Mouse (Mus musculus): ENCODE data around the gene Tbxas1. TPM values are rescaled to one million over a fixed set of nuclear protein-coding genes. Genes with fewer than 3 reads are reported as not detected.

Tbxas1 gene
- polyA plus RNA-seq, 1 experiment from 2014 or later, result 1.9 TPM

DNA sequence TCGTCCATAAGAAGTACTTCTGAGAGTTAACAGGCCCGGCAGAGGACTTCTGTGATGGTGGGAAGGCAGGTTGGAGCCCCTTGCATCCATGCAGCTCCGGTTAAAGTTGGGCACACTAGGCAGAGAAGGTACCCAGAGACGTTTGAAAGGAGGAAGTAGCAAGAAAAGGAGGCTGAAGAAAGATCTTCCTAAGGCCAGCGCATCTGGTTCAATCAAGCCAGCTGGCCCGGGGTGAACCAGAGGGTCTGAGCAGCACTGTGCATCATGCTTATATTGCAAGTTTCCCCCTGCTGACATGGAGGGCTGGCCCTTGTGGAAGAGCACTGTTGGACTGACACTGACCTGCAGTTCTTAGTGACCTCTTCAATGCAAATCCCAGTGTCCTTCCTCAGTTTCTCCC, 6.8 kb downstream of the Tbxas1 start:
- no peak for DNase-seq (ENCODE audit: low spot score)
- H3K4me1 ChIP-seq (replicated peaks), result peaks cover 6% of the 10 kb centered on the region; the same call in 1 of the 2 replicates
- no peak overlapping the region for H3K27ac ChIP-seq
- peaks cover 19% of the 10 kb centered on the region for H3K27me3 ChIP-seq (ENCODE audit: insufficient read depth, poor library complexity, severe bottlenecking)
- H3K4me3 ChIP-seq, result no peak overlapping the region
- WGBS, result 74% methylated on average over 6 of the region's 6 CpGs
- no peaks in the 10 kb centered on the region for H3K9me3 ChIP-seq
- no peaks in the 10 kb centered on the region for H3K36me3 ChIP-seq

GRCm38 (mm10) chr6:38882728-38883171, 7.5 kb downstream of the Tbxas1 start:
- H3K36me3 ChIP-seq, result no peaks in the 10 kb centered on the region
- WGBS, result 75% methylated on average over 6 of the region's 6 CpGs
- no peak overlapping the region for H3K4me3 ChIP-seq
- DNase-seq (ENCODE audit: low spot score), result no peak
- no peak overlapping the region for H3K27ac ChIP-seq
- H3K27me3 ChIP-seq (ENCODE audit: insufficient read depth, poor library complexity, severe bottlenecking), result peaks cover 17% of the 10 kb centered on the region
- no peaks in the 10 kb centered on the region for H3K9me3 ChIP-seq
- peaks cover 8% of the 10 kb centered on the region for H3K4me1 ChIP-seq (replicated peaks)

GRCm38 (mm10) chr6:38884482-38884881, 9.3 kb downstream of the Tbxas1 start:
- Histone ChIP-seq H3K27me3 (ENCODE audit: insufficient read depth, poor library complexity, severe bottlenecking) (0 out of 2 replicates have a peak, but pooled peaks cover 3% of the 10 kb centered on the region), H3K36me3 (no peaks in the 10 kb centered on the region), H3K4me1 (replicated peaks) (peaks cover 11% of the 10 kb centered on the region), H3K4me3 (no peak overlapping the region), H3K27ac (no peak overlapping the region), H3K9me3 (no peaks in the 10 kb centered on the region)
- WGBS, result 73% methylated on average over 3 of the region's 3 CpGs
- no peak for DNase-seq (ENCODE audit: low spot score)

- no peak overlapping the region for H3K27ac ChIP-seq
- peaks cover 11% of the 10 kb centered on the region for H3K4me1 ChIP-seq (replicated peaks)
- DNase-seq (ENCODE audit: low spot score), result no peak
- 75% methylated on average over 1 of the region's 1 CpGs for WGBS
- no peaks in the 10 kb centered on the region for H3K9me3 ChIP-seq
- 0 out of 2 replicates have a peak, but pooled peaks cover 3% of the 10 kb centered on the region for H3K27me3 ChIP-seq (ENCODE audit: insufficient read depth, poor library complexity, severe bottlenecking)
- H3K4me3 ChIP-seq, result no peak overlapping the region
- H3K36me3 ChIP-seq, result no peaks in the 10 kb centered on the region
Measured at GRCm38 (mm10) chr6:38885132-38885531, 9.9 kb downstream of the Tbxas1 start.

- H3K27me3 ChIP-seq (ENCODE audit: insufficient read depth, poor library complexity, severe bottlenecking), result no peaks in the 10 kb centered on the region
- WGBS, result 82% methylated on average over 4 of the region's 4 CpGs
- no peak overlapping the region for H3K4me3 ChIP-seq
- H3K27ac ChIP-seq, result no peak overlapping the region
- no peaks in the 10 kb centered on the region for H3K9me3 ChIP-seq
- DNase-seq (ENCODE audit: low spot score), result no peak
- peaks cover 11% of the 10 kb centered on the region for H3K4me1 ChIP-seq (replicated peaks)
- H3K36me3 ChIP-seq, result no peaks in the 10 kb centered on the region
Measured at GRCm38 (mm10) chr6:38887436-38887835, 12.2 kb downstream of the Tbxas1 start.

DNA sequence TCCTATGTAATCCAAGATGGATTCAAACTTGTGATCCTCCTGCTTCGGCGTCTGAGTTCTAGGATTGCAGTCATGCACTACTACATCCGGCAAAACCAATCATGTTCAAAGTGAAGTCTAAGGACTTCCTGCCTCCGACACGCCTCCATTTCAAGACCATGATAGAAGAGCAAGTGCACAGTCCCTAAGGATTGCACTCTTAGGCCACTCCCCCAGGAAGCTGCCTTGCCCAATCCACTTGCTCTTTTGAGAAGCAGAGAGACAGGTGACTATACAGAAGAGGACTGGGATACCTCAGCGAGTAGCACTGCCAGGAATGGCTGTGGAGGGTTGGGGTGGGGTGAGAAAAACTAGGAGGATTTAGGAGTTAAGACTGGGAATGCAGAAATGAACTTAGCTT, 14.0 kb downstream of the Tbxas1 start:
- Histone ChIP-seq H3K4me3 (no peak overlapping the region), H3K27me3 (ENCODE audit: insufficient read depth, poor library complexity, severe bottlenecking) (no peaks in the 10 kb centered on the region), H3K9me3 (no peaks in the 10 kb centered on the region), H3K36me3 (no peaks in the 10 kb centered on the region), H3K4me1 (replicated peaks) (peaks cover 7% of the 10 kb centered on the region), H3K27ac (no peak overlapping the region)
- no peak for DNase-seq (ENCODE audit: low spot score)
- WGBS, result 80% methylated on average over 6 of the region's 6 CpGs

GRCm38 (mm10) chr6:38892017-38892416, 16.8 kb downstream of the Tbxas1 start:
- DNase-seq (ENCODE audit: low spot score), result no peak
- no peak overlapping the region for H3K27ac ChIP-seq
- H3K9me3 ChIP-seq, result no peaks in the 10 kb centered on the region
- peaks cover 12% of the 10 kb centered on the region for H3K4me1 ChIP-seq (replicated peaks)
- no peaks in the 10 kb centered on the region for H3K36me3 ChIP-seq
- H3K27me3 ChIP-seq (ENCODE audit: insufficient read depth, poor library complexity, severe bottlenecking), result no peaks in the 10 kb centered on the region
- WGBS, result 81% methylated on average over 2 of the region's 2 CpGs
- no peak overlapping the region for H3K4me3 ChIP-seq

DNA sequence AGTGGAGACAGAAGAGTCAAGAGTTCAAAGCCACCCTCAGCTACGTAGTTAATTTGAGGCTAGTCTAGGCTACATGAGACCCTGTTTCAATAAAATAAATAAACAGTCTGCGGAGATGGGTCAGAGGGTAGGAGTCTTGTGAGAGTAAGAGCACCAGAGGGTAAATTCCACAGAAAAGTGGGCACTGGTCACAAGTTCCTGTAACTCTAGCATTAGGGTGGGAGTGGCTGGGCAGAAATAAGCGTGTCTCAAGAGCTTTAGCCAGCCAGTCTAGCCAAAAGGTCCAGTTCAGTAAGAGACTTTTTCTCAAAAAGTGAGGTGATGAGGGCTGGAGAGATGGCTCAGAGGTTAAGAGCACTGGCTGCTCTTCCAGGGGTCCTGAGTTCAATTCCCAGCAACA, 18.4 kb downstream of the Tbxas1 start:
- WGBS, result 68% methylated on average over 3 of the region's 3 CpGs
- H3K36me3 ChIP-seq, result no peaks in the 10 kb centered on the region
- no peak for DNase-seq (ENCODE audit: low spot score)
- no peak overlapping the region for H3K4me3 ChIP-seq
- no peak overlapping the region for H3K27ac ChIP-seq
- peaks cover 12% of the 10 kb centered on the region for H3K4me1 ChIP-seq (replicated peaks)
- no peaks in the 10 kb centered on the region for H3K9me3 ChIP-seq
- no peaks in the 10 kb centered on the region for H3K27me3 ChIP-seq (ENCODE audit: insufficient read depth, poor library complexity, severe bottlenecking)

- DNase-seq (ENCODE audit: low spot score), result no peak
- no peak overlapping the region for H3K27ac ChIP-seq
- H3K36me3 ChIP-seq, result no peaks in the 10 kb centered on the region
- H3K4me1 ChIP-seq (replicated peaks), result peaks cover 12% of the 10 kb centered on the region
- WGBS, result 94% methylated on average over 4 of the region's 4 CpGs
- H3K4me3 ChIP-seq, result no peak overlapping the region
- H3K9me3 ChIP-seq, result no peaks in the 10 kb centered on the region
- H3K27me3 ChIP-seq (ENCODE audit: insufficient read depth, poor library complexity, severe bottlenecking), result no peaks in the 10 kb centered on the region
Measured at GRCm38 (mm10) chr6:38900073-38900472, 24.9 kb downstream of the Tbxas1 start.

GRCm38 (mm10) chr6:38900479-38901126, 25.4 kb downstream of the Tbxas1 start:
- no peaks in the 10 kb centered on the region for H3K9me3 ChIP-seq
- 93% methylated on average over 4 of the region's 4 CpGs for WGBS
- peaks cover 12% of the 10 kb centered on the region for H3K4me1 ChIP-seq (replicated peaks)
- no peak overlapping the region for H3K4me3 ChIP-seq
- no peaks in the 10 kb centered on the region for H3K36me3 ChIP-seq
- H3K27ac ChIP-seq, result no peak overlapping the region
- H3K27me3 ChIP-seq (ENCODE audit: insufficient read depth, poor library complexity, severe bottlenecking), result no peaks in the 10 kb centered on the region
- DNase-seq (ENCODE audit: low spot score), result no peak

- Histone ChIP-seq H3K27me3 (ENCODE audit: insufficient read depth, poor library complexity, severe bottlenecking) (no peaks in the 10 kb centered on the region), H3K36me3 (no peaks in the 10 kb centered on the region), H3K4me3 (no peak overlapping the region), H3K9me3 (no peaks in the 10 kb centered on the region), H3K27ac (no peak overlapping the region), H3K4me1 (replicated peaks) (peaks cover 12% of the 10 kb centered on the region)
- WGBS, result 82% methylated on average over 4 of the region's 4 CpGs
- DNase-seq (ENCODE audit: low spot score), result no peak
Measured at GRCm38 (mm10) chr6:38901152-38901551, 25.9 kb downstream of the Tbxas1 start.

GRCm38 (mm10) chr6:38901636-38902035, 26.4 kb downstream of the Tbxas1 start:
- no peaks in the 10 kb centered on the region for H3K36me3 ChIP-seq
- no peak for DNase-seq (ENCODE audit: low spot score)
- WGBS, result 88% methylated on average over 3 of the region's 3 CpGs
- H3K27ac ChIP-seq, result no peak overlapping the region
- peaks cover 10% of the 10 kb centered on the region for H3K4me1 ChIP-seq (replicated peaks)
- H3K27me3 ChIP-seq (ENCODE audit: insufficient read depth, poor library complexity, severe bottlenecking), result no peaks in the 10 kb centered on the region
- no peak overlapping the region for H3K4me3 ChIP-seq
- no peaks in the 10 kb centered on the region for H3K9me3 ChIP-seq

- Histone ChIP-seq H3K27me3 (ENCODE audit: insufficient read depth, poor library complexity, severe bottlenecking) (no peaks in the 10 kb centered on the region), H3K4me3 (no peak overlapping the region), H3K36me3 (no peaks in the 10 kb centered on the region), H3K27ac (no peak overlapping the region), H3K4me1 (replicated peaks) (no peaks in the 10 kb centered on the region), H3K9me3 (no peaks in the 10 kb centered on the region)
- WGBS, result 92% methylated on average over 10 of the region's 10 CpGs
- no peak for DNase-seq (ENCODE audit: low spot score)
Measured at GRCm38 (mm10) chr6:38902820-38903439, 27.7 kb downstream of the Tbxas1 start.
